Mouse (Mus musculus): ENCODE data around the gene Gnao1. TPM values are rescaled to one million over a fixed set of nuclear protein-coding genes. Genes with fewer than 3 reads are reported as not detected.

The Gnao1 gene
- total RNA-seq, 2 experiments from 2014 or later, result not detected

Other genes with a start within 250 kb of the Gnao1 start
- gene Amfr, start 202.9 kb downstream of the Gnao1 start, total RNA-seq (2014; fragmentation: Nextera tagmentation), result 62.9 and 64.6 TPM in 2 replicates
- gene Amfr, start 202.9 kb downstream of the Gnao1 start, total RNA-seq (2017), result 89.4 and 214 TPM in 2 replicates
- 122 and 145 TPM in 2 replicates for gene Nudt21, start 227.1 kb downstream of the Gnao1 start, total RNA-seq (2014; fragmentation: Nextera tagmentation)
- gene Nudt21, start 227.1 kb downstream of the Gnao1 start, total RNA-seq (2017), result 68.2 and 81.4 TPM in 2 replicates
- 17.2 and 19.0 TPM in 2 replicates for gene Ogfod1, start 227.2 kb downstream of the Gnao1 start, total RNA-seq (2014; fragmentation: Nextera tagmentation)
- 8.4 and 11.3 TPM in 2 replicates for gene Ogfod1, start 227.2 kb downstream of the Gnao1 start, total RNA-seq (2017)